Mouse (Mus musculus) hindbrain, postnatal 0 days (tissue): ENCODE data around the gene Tbca. TPM values are rescaled to one million over a fixed set of nuclear protein-coding genes. Genes with fewer than 3 reads are reported as not detected.

Source experiments
- ATAC-seq: fragments of 200-750 bp; cut with Nextera tagmentation; 2 replicates; pipeline ENCODE4 v1.8.0; 2017; ENCODE audit warnings: mild to moderate bottlenecking, moderate TSS enrichment, moderate library complexity
- DNase-seq: peaks from one replicate; pipeline ENCODE4 v3.0.0-alpha.2; 2015; ENCODE audit warnings: low spot score
- H3K27ac ChIP-seq: fragments of 300-500 bp; sonication (generic); 2 replicates; pipeline ENCODE4 v1.5.1; 2014; ENCODE audit warnings: mild to moderate bottlenecking
- H3K27me3 ChIP-seq: fragments of 300-500 bp; sonication (generic); 2 replicates; pipeline ENCODE4 v1.6.1; 2014; ENCODE audit warnings: low read length, mixed read lengths; ENCODE audit not compliant: insufficient read depth
- H3K36me3 ChIP-seq: fragments of 300-500 bp; sonication (generic); 2 replicates; pipeline ENCODE4 v1.6.1; 2014; ENCODE audit warnings: low read length, mixed read lengths; ENCODE audit not compliant: insufficient read depth
- H3K4me1 ChIP-seq: fragments of 300-500 bp; sonication (generic); 2 replicates; pipeline ENCODE4 v1.6.1; 2014; ENCODE audit warnings: antibody characterized with exemption, low read length, mixed read lengths; ENCODE audit not compliant: insufficient read depth
- H3K4me2 ChIP-seq: fragments of 300-500 bp; sonication (generic); 2 replicates; pipeline ENCODE4 v1.6.1; 2014; ENCODE audit warnings: low read depth, mild to moderate bottlenecking, low read length, moderate library complexity, mixed read lengths
- H3K4me3 ChIP-seq: fragments of 300-500 bp; sonication (generic); 2 replicates; pipeline ENCODE4 v1.5.1; 2014; ENCODE audit warnings: low read length
- H3K9ac ChIP-seq: fragments of 300-500 bp; sonication (generic); replicated peaks from 2 replicates; pipeline ENCODE4 v1.6.1; 2014; ENCODE audit warnings: mild to moderate bottlenecking, low read length, moderate library complexity, mixed read lengths
- H3K9me3 ChIP-seq: fragments of 300-500 bp; sonication (generic); 2 replicates; pipeline ENCODE4 v1.6.1; 2016; ENCODE audit warnings: low read length, mixed read lengths
- CTCF ChIP-seq: IDR thresholded peaks from 2 replicates; pipeline ENCODE4 v1.5.1; 2016; ENCODE audit warnings: antibody characterized with exemption, control low read depth, low read depth
- WGBS: fragments of 180-500 bp; shearing (Covaris S2); extraction: QIAGEN DNeasy Blood & Tissue Kit; methylation state at CpG from one replicate; pipeline ENCODE4 v1.1.7; 2014; 5-methylcytosine and 5-hydroxymethylcytosine counted together
- polyA plus RNA-seq: library from polyadenylated mRNA; unstranded; fragments of >200 nt; fragmentation: Nextera tagmentation; extraction: Ambion mirVana; gene quantifications from 2 replicates; pipeline ENCODE4 v1.2.1, GENCODE M21; 2015
- total RNA-seq: library from RNA; depleted of rRNA; stranded (reverse); fragments of >200 nt; gene quantifications from 2 replicates; pipeline ENCODE4 v1.2.3, GENCODE M21; 2014

Tbca gene
- total and polyA plus RNA-seq, 2 experiments from 2014 or later: 127 to 349 TPM

GRCm38 (mm10) chr13:94873111-94874038 lies 84.7 kb downstream of the Tbca start:
- no peaks in the 10 kb centered on the region for H3K4me1 ChIP-seq

GRCm38 (mm10) chr13:94874039-94874425 lies 85.3 kb downstream of the Tbca start:
- no peak for DNase-seq
- H3K27ac ChIP-seq: no peak overlapping the region
- H3K27me3 ChIP-seq: peaks cover 75% of the 10 kb centered on the region
- no peak overlapping the region for H3K4me2 ChIP-seq
- under 1% methylated on average over 8 of the region's 8 CpGs for WGBS
- no peak for ATAC-seq
- no peak overlapping the region for H3K9ac ChIP-seq
- no peaks in the 10 kb centered on the region for H3K36me3 ChIP-seq
- H3K4me3 ChIP-seq: no peak overlapping the region
- TF ChIP-seq CTCF: no peak
- no peaks in the 10 kb centered on the region for H3K4me1 ChIP-seq
- H3K9me3 ChIP-seq: no peaks in the 10 kb centered on the region

More at GRCm38 (mm10) chr13:94873111-94874038, 84.7 kb downstream of the Tbca start:
- Histone ChIP-seq H3K4me3 (peak overlapping the region; percentile 13; the same call in 1 of the 2 replicates), H3K27ac (no peak overlapping the region), H3K9me3 (no peaks in the 10 kb centered on the region), H3K27me3 (peaks cover 77% of the 10 kb centered on the region), H3K36me3 (no peaks in the 10 kb centered on the region), H3K9ac (no peak overlapping the region), H3K4me2 (0 out of 2 replicates have a peak overlapping the region, but pooled peaks have one; percentile 17)
- no peak for TF ChIP-seq CTCF
- DNase-seq (no peak), ATAC-seq (no peak)
- under 1% methylated on average over 54 of the region's 54 CpGs for WGBS

GRCm38 (mm10) chr13:94874656-94875395 lies 86.1 kb downstream of the Tbca start:
- Histone ChIP-seq H3K4me1 (no peaks in the 10 kb centered on the region), H3K27me3 (peaks cover 72% of the 10 kb centered on the region), H3K27ac (no peak overlapping the region), H3K36me3 (no peaks in the 10 kb centered on the region), H3K9me3 (no peaks in the 10 kb centered on the region), H3K4me2 (no peak overlapping the region), H3K9ac (no peak overlapping the region), H3K4me3 (peak overlapping the region; percentile 2; the same call in 1 of the 2 replicates)
- 2% methylated on average over 21 of the region's 23 CpGs for WGBS
- TF ChIP-seq CTCF: no peak
- DNase-seq (no peak), ATAC-seq (0 out of 2 replicates have a peak, but pooled peaks have one; percentile 11)

DNA sequence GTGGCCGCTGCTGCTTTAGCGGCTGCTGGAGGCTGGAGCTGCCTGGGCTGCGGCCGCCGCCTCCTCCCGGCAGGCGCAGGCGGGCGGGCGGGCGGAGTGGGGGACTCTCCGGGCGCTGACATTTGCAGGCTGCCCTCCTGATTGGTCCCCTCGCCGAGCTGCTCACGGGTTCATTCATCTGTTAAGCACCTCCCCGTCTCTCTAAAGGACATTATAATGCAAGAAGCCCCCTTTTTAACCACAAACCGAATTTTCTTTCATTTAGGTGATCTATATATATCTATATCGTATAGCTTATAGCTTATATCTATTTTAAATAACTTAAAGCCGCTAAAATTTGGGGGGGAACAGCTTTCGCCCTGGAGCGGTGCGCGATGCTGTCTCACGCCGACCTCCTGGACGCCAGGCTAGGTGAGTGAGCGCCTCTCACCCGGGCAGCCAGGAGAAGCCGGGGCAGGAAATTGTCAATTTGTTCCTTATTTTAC lies 86.7 kb downstream of the Tbca start, which contains the start of gene Otp:
Otp (plus strand) TSS at position 207 of the 485 bp plus-strand sequence.
- Histone ChIP-seq H3K27ac (no peak within 1 kb of the TSS), H3K9me3 (no peaks in the 10 kb centered on the region), H3K4me3 (peak within 1 kb of the TSS; percentile 15), H3K4me2 (no peak within 1 kb of the TSS), H3K4me1 (no peaks in the 10 kb centered on the region), H3K36me3 (no peaks in the 10 kb centered on the region), H3K27me3 (peaks cover 72% of the 10 kb centered on the region), H3K9ac (no peak within 1 kb of the TSS)
- WGBS: under 1% methylated on average over 30 of the region's 30 CpGs
- no peak for TF ChIP-seq CTCF
- DNase-seq: no peak
- ATAC-seq: peak; percentile 46; the same call in 1 of the 2 replicates

GRCm38 (mm10) chr13:94876286-94877210 lies 87.8 kb downstream of the Tbca start:
- H3K4me2 ChIP-seq: no peak overlapping the region
- ATAC-seq (no peak), DNase-seq (no peak)
- no peak overlapping the region for H3K9ac ChIP-seq
- H3K27ac ChIP-seq: no peak overlapping the region
- H3K4me1 ChIP-seq: no peaks in the 10 kb centered on the region
- H3K36me3 ChIP-seq: no peaks in the 10 kb centered on the region
- WGBS: 2% methylated on average over 30 of the region's 30 CpGs
- peak overlapping the region; percentile 15 for H3K4me3 ChIP-seq
- TF ChIP-seq CTCF: no peak
- H3K9me3 ChIP-seq: no peaks in the 10 kb centered on the region
- peaks cover 73% of the 10 kb centered on the region for H3K27me3 ChIP-seq

DNA sequence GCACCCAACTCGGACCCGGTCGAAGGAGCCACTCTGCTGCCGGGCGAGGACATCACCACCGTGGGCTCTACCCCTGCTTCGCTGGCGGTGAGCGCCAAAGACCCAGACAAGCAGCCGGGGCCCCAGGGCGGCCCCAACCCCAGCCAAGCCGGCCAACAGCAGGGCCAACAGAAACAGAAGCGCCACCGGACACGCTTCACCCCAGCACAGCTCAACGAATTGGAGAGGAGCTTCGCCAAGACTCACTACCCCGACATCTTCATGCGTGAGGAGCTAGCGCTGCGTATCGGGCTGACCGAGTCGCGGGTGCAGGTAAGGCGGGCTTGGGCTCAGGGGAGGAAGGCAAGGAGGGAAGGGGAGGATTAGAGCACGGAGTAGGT lies 88.5 kb downstream of the Tbca start:
- Histone ChIP-seq H3K4me3 (peak overlapping the region; percentile 15), H3K4me1 (no peaks in the 10 kb centered on the region), H3K4me2 (no peak overlapping the region), H3K27ac (no peak overlapping the region), H3K9ac (no peak overlapping the region), H3K9me3 (no peaks in the 10 kb centered on the region), H3K27me3 (peaks cover 78% of the 10 kb centered on the region), H3K36me3 (no peaks in the 10 kb centered on the region)
- no peak for TF ChIP-seq CTCF
- whole genome bisulfite sequencing: 0% methylated on average over 27 of the region's 27 CpGs
- ATAC-seq (no peak), DNase-seq (no peak)
